Mouse (Mus musculus) CH12.LX (cell line): ENCODE data around the gene Hmgcr.

Experiments used
- CTCF ChIP-seq, 2 experiments: IDR thresholded peaks in 1 of 2; conservative IDR thresholded peaks in 1 of 2; 2 replicates each; pipeline ENCODE4 v1.5.1; 2011 to 2012; ENCODE audit warnings: low read depth in 2 of 2, low read length in 2 of 2, improper control_type of control experiment in 1 of 2, inconsistent platforms in 1 of 2, mild to moderate bottlenecking in 1 of 2, moderate library complexity in 1 of 2
- ELF1 ChIP-seq: IDR thresholded peaks from 2 replicates; pipeline ENCODE4 v1.6.1; 2014; ENCODE audit warnings: low read depth, mild to moderate bottlenecking, inconsistent platforms, low read length, improper control_type of control experiment
- EP300 ChIP-seq: IDR thresholded peaks from 2 replicates; pipeline ENCODE4 v1.6.1; 2011; ENCODE audit warnings: low read length, improper control_type of control experiment
- MAX ChIP-seq: IDR thresholded peaks from 2 replicates; pipeline ENCODE4 v1.6.1; 2011; ENCODE audit warnings: low read length, improper control_type of control experiment
- MXI1 ChIP-seq: IDR thresholded peaks from 2 replicates; pipeline ENCODE4 v1.6.1; 2011; ENCODE audit warnings: mild to moderate bottlenecking, low read depth, low read length, improper control_type of control experiment
- POLR2A ChIP-seq: IDR thresholded peaks from 2 replicates; pipeline ENCODE4 v1.6.1; 2011; ENCODE audit warnings: low read depth, mild to moderate bottlenecking, improper control_type of control experiment, low read length
- ZC3H11A ChIP-seq: IDR thresholded peaks from 2 replicates; pipeline ENCODE4 v1.6.1; 2012; ENCODE audit warnings: low read depth, mild to moderate bottlenecking, inconsistent platforms, low read length, improper control_type of control experiment

DNA sequence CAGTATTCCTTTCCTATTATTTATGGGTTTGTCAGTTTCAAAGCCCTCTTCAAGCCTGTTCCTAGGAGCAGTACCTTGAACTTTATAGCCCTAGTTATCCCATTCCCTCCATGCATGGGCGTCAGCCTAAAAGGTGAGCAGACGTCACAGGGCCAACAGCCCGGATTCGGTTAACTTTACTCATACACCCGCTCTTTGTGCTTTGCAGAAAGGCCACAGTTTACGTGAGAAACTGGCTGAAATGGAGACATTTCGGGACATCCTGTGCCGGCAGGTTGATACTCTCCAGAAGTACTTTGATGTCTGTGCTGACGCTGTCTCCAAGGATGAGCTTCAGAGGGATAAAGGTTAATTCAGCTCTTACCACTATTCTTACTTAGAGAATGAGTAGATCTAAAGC is 71.6 kb downstream of the Hmgcr start:
- TF ChIP-seq CTCF (conservative IDR thresholded peaks at IDR 0.05 in 1 of 2, IDR thresholded peaks at IDR 0.05 in 1 of 2; ENCODE audit: low read depth in 2 of 2, low read length in 2 of 2) (no peak), POLR2A (no peak), ELF1 (no peak), MAX (no peak), ZC3H11A (no peak), MXI1 (no peak), EP300 (no peak)
